Mouse (Mus musculus) retina, postnatal 1 day (tissue): ENCODE measurements around the gene Tcp11x2.
A peak's percentile ranks its signal among the peaks of the same experiment; 100 is the strongest.

Source experiments
- DNase-seq: peaks from one replicate; pipeline ENCODE4 v3.0.0-alpha.2; 2012

The Tcp11x2 gene

GRCm38 (mm10) chrX:135693633-135694032 lies at the start of gene Tcp11x2:
Tcp11x2 (minus strand) TSS chrX:135693790.
- DNase-seq = no peak

GRCm38 (mm10) chrX:135743056-135743355 lies 49.4 kb upstream of the Tcp11x2 start:
- no peak for DNase-seq

- DNase-seq = peak; percentile 96
Observed at GRCm38 (mm10) chrX:135742304-135743055, 48.9 kb upstream of the Tcp11x2 start, which contains the start of the genes Armcx5 and Gprasp1. Armcx5 (plus strand) TSS chrX:135742733. Gprasp1 (plus strand) TSS chrX:135742733.

GRCm38 (mm10) chrX:135738730-135739520 lies 45.3 kb upstream of the Tcp11x2 start:
- DNase-seq = no peak

GRCm38 (mm10) chrX:135725161-135725560 lies 31.6 kb upstream of the Tcp11x2 start, which contains the start of gene Tmsb15a:
Tmsb15a (minus strand) TSS chrX:135725261.
- no peak for DNase-seq

- no peak for DNase-seq
Observed at GRCm38 (mm10) chrX:135712845-135713244, 19.3 kb upstream of the Tcp11x2 start.

- no peak for DNase-seq
Observed at GRCm38 (mm10) chrX:135704349-135704748, 10.8 kb upstream of the Tcp11x2 start.

GRCm38 (mm10) chrX:135703111-135703510 lies 9.5 kb upstream of the Tcp11x2 start:
- no peak for DNase-seq

GRCm38 (mm10) chrX:135687802-135688201 lies 5.8 kb downstream of the Tcp11x2 start:
- no peak for DNase-seq

- no peak for DNase-seq
Observed at GRCm38 (mm10) chrX:135681858-135682257, 11.7 kb downstream of the Tcp11x2 start.

GRCm38 (mm10) chrX:135652173-135652772 lies 41.3 kb downstream of the Tcp11x2 start:
- peak; percentile 16 for DNase-seq

- DNase-seq = no peak
Observed at GRCm38 (mm10) chrX:135627605-135628004, 66.0 kb downstream of the Tcp11x2 start, which contains the start of gene Prame. Prame (minus strand) TSS chrX:135627705.
